Mouse (Mus musculus): Measurements from ENCODE around the gene Olfr146.

Olfr146 gene

GRCm38 (mm10) chr9:39023277-39023676 lies at the start of gene Olfr146:
TSS of gene Olfr146 (minus strand) at chr9:39023377.
- no peak for DNase-seq (ENCODE audit: low spot score)

- DNase-seq (ENCODE audit: low spot score) = no peak
Measured at GRCm38 (mm10) chr9:39064851-39065250, 41.7 kb upstream of the Olfr146 start, which contains the start of gene Olfr937. TSS of gene Olfr937 (minus strand) at chr9:39064951.

GRCm38 (mm10) chr9:38999583-38999982 lies 23.6 kb downstream of the Olfr146 start, which contains the start of gene Olfr935:
TSS of gene Olfr935 (minus strand) at chr9:38999683.
- DNase-seq (ENCODE audit: low spot score) = no peak

- DNase-seq (ENCODE audit: low spot score) = no peak
Measured at GRCm38 (mm10) chr9:38988215-38988614, 35.0 kb downstream of the Olfr146 start, which contains the start of gene Olfr934. TSS of gene Olfr934 (minus strand) at chr9:38988315.

GRCm38 (mm10) chr9:38972013-38972412 lies 51.2 kb downstream of the Olfr146 start, which contains the start of gene Olfr933:
TSS of gene Olfr933 (plus strand) at chr9:38972313.
- DNase-seq (ENCODE audit: low spot score) = no peak
